ENCODE assay signal across 8 mouse cellular contexts in the genomic region with DNA sequence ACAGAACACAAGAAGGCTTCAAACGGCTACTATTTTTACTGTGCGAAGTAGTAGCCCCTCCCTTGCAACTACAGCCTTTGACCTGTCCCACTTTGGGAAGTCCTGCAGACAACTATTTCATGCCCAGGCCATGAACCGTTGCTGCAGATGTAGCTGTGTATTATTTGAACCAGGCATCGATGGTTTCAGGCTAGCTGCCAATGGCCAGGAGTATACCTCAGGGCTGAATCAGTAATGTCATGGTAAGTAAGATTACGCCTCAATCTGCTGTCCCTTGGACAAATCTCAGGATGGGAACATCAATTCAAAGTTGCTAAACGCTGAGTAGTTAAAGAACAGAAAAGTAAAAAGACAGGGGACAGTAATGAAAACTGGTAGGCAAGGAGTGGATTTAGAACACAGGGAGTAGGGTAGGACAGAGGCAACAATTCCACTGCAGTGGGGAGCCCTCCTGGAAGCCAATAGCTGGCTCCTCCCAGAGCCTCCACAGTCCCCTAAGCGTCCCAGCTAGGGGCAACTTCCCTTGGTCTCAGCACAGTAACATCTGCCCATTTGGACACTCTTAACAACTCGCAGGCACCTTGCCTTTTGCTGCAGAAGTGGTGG. TPM values are rescaled to one million over a fixed set of nuclear protein-coding genes. Genes with fewer than 3 reads are reported as not detected.
A peak's percentile ranks its signal among the peaks of the same experiment; 100 is the strongest.
DNase-seq lines count a peak whose midpoint lies in the region; ATAC-seq and TF ChIP-seq lines count a peak whose summit lies in the region.

No protein-coding gene starts in this region.

- DNase-seq in heart, postnatal 36 days = no peak
- peak; percentile 60 to 67 for DNase-seq in cerebellum, adult 2 months
- DNase-seq in heart, postnatal 0 days (ENCODE audit: low spot score) = no peak
- DNase-seq in urinary bladder, adult 2 months (ENCODE audit: low spot score) = no peak
- DNase-seq in gastrocnemius, postnatal 4 days (ENCODE audit: low spot score in 2 of 2) = no peak
- DNase-seq in lung, adult 18-20 months = no peak

- peak overlapping the region; percentile 33 for H3K9ac ChIP-seq in heart, embryonic 15.5 days
- H3K9ac ChIP-seq in heart, postnatal 0 days (replicated peaks; ENCODE audit: low read depth, low read length) = no peak overlapping the region
- H3K9ac ChIP-seq in midbrain, embryonic 12.5 days (replicated peaks) = peak overlapping the region; percentile 64

- WGBS in heart, embryonic 15.5 days = 41% methylated on average over 8 of the region's 8 CpGs
- 3% methylated on average over 8 of the region's 8 CpGs for WGBS in cerebellum, adult 2 months
- 38% methylated on average over 8 of the region's 8 CpGs for WGBS in heart, postnatal 0 days
- 23% methylated on average over 8 of the region's 8 CpGs for WGBS in midbrain, embryonic 12.5 days

- H3K4me1 ChIP-seq in heart, embryonic 15.5 days (replicated peaks) = peaks cover 14% of the 10 kb centered on the region
- H3K4me1 ChIP-seq in cerebellum, adult 2 months (ENCODE audit: control insufficient read depth, insufficient read depth, low read length) = no peaks in the 10 kb centered on the region; the same call in 1 of the 2 replicates
- H3K4me1 ChIP-seq in heart, postnatal 0 days (ENCODE audit: control insufficient read depth, insufficient read depth) = no peaks in the 10 kb centered on the region; the same call in 1 of the 2 replicates
- peaks cover 28% of the 10 kb centered on the region for H3K4me1 ChIP-seq in midbrain, embryonic 12.5 days

- H3K9me3 ChIP-seq in heart, embryonic 15.5 days (replicated peaks) = no peaks in the 10 kb centered on the region
- H3K9me3 ChIP-seq in heart, postnatal 0 days (replicated peaks; ENCODE audit: control insufficient read depth, low read length) = no peaks in the 10 kb centered on the region
- no peaks in the 10 kb centered on the region for H3K9me3 ChIP-seq in midbrain, embryonic 12.5 days

- intact Hi-C loops in heart, postnatal 36 days (cut with DNase I) = loop anchor here (10.0 kb wide), 1 partner anchor 270 kb away; no protein-coding TSS in a partner anchor

- TF ChIP-seq CTCF in cerebellum, adult 2 months (IDR thresholded peaks at IDR 0.05; ENCODE audit: borderline replicate concordance, insufficient read depth, low read depth, low read length) = no peak
- no peak for TF ChIP-seq CTCF in heart, postnatal 0 days (IDR thresholded peaks at IDR 0.05; ENCODE audit: low read depth)

- no peak overlapping the region for H3K27ac ChIP-seq in heart, embryonic 15.5 days
- peak overlapping the region; percentile 93 for H3K27ac ChIP-seq in cerebellum, adult 2 months (ENCODE audit: insufficient read depth, low read length)
- H3K27ac ChIP-seq in heart, postnatal 0 days (ENCODE audit: low read depth) = no peak overlapping the region
- no peak overlapping the region for H3K27ac ChIP-seq in midbrain, embryonic 12.5 days (replicated peaks)

- H3K36me3 ChIP-seq in heart, embryonic 15.5 days = no peaks in the 10 kb centered on the region
- H3K36me3 ChIP-seq in heart, postnatal 0 days (replicated peaks; ENCODE audit: control insufficient read depth, insufficient read depth, low read length) = no peaks in the 10 kb centered on the region
- H3K36me3 ChIP-seq in midbrain, embryonic 12.5 days = no peaks in the 10 kb centered on the region

- peak overlapping the region; percentile 47 for H3K4me3 ChIP-seq in heart, embryonic 15.5 days
- peak overlapping the region; percentile 94 for H3K4me3 ChIP-seq in cerebellum, adult 2 months (replicated peaks; ENCODE audit: insufficient read depth, low read depth, low read length)
- peak overlapping the region; percentile 51 for H3K4me3 ChIP-seq in heart, postnatal 0 days (ENCODE audit: low read depth, low read length)
- peak overlapping the region; percentile 52 for H3K4me3 ChIP-seq in midbrain, embryonic 12.5 days

- no peak for TF ChIP-seq POLR2A in cerebellum, adult 2 months (IDR thresholded peaks at IDR 0.05; ENCODE audit: borderline replicate concordance, insufficient read depth, low read length)

- ATAC-seq in heart, embryonic 15.5 days (replicated peaks; ENCODE audit: insufficient number of reproducible peaks, insufficient read depth, low FRiP score, low read depth) = 0 out of 2 replicates have a peak, but pooled peaks have one; percentile 22
- no peak for ATAC-seq in heart, postnatal 0 days (ENCODE audit: insufficient read depth, low read depth)
- ATAC-seq in midbrain, embryonic 12.5 days (ENCODE audit: low FRiP score, low read depth) = no peak; the same call in 1 of the 2 replicates

- no peak for TF ChIP-seq EP300 in heart, postnatal 0 days (IDR thresholded peaks at IDR 0.05; ENCODE audit: low read depth)

- peaks cover 4% of the 10 kb centered on the region for H3K27me3 ChIP-seq in heart, embryonic 15.5 days
- no peaks in the 10 kb centered on the region for H3K27me3 ChIP-seq in cerebellum, adult 2 months (ENCODE audit: control insufficient read depth, insufficient read depth, low read length)
- no peaks in the 10 kb centered on the region for H3K27me3 ChIP-seq in heart, postnatal 0 days (ENCODE audit: control insufficient read depth, insufficient read depth, low read length)
- peaks cover 15% of the 10 kb centered on the region; the same call in 1 of the 2 replicates for H3K27me3 ChIP-seq in midbrain, embryonic 12.5 days

- H3K4me2 ChIP-seq in heart, embryonic 15.5 days = peak overlapping the region; percentile 81
- peak overlapping the region; percentile 74 for H3K4me2 ChIP-seq in heart, postnatal 0 days (ENCODE audit: low read depth, low read length)
- H3K4me2 ChIP-seq in midbrain, embryonic 12.5 days (replicated peaks) = peak overlapping the region; percentile 88

RNA-seq across cellular contexts. Expression of gene Fgf14, which starts 2.3 kb away (rescaled TPM):
- polyA plus RNA-seq in heart, embryonic 15.5 days (2015; fragmentation: Nextera tagmentation; extraction: Ambion mirVana) = 1.9 and 6.1 TPM in 2 replicates
- 1 to 10 TPM; 1.4 to 1.7 TPM for total RNA-seq in heart, postnatal 36 days (2021)
- polyA plus RNA-seq in cerebellum, adult 2 months (2012; rRNA removed) = 32.5 and 41.1 TPM in 2 replicates
- 0.08 and 0.81 TPM in 2 replicates for total RNA-seq in heart, postnatal 0 days (2014; rRNA removed; ENCODE audit: low replicate concordance)
- polyA plus RNA-seq in heart, postnatal 0 days (2015; fragmentation: Nextera tagmentation; extraction: Ambion mirVana) = 1.6 and 1.9 TPM in 2 replicates
- polyA plus RNA-seq in midbrain, embryonic 12.5 days (2016; fragmentation: Nextera tagmentation; extraction: Ambion mirVana) = 11.3 and 11.6 TPM in 2 replicates
- 0.03 and 0.06 TPM in 2 replicates for polyA plus RNA-seq in urinary bladder, adult 2 months (2012; rRNA removed)
- under 1 TPM in 1 of 2 experiments, not detected in 1; 0.10 TPM for total RNA-seq in gastrocnemius, postnatal 4 days (2021)

Comparison
In these comparisons a context has a peak if more than half of its experiments do, and no peak if none do; other contexts are left out.
1. DNase-seq: peak in cerebellum, adult 2 months (2 of 2); none in heart, postnatal 36 days (0 of 2), heart, postnatal 0 days (single experiment), urinary bladder, adult 2 months (single experiment), gastrocnemius, postnatal 4 days (0 of 2) and lung, adult 18-20 months (0 of 2).
2. Peak in every context shown above with its lines, with median percentiles within 50 percentile points of each other: H3K4me2 ChIP-seq and H3K4me3 ChIP-seq.